Mouse (Mus musculus) embryo, embryonic 10 days (tissue): ENCODE data around the gene Phf1.

Experiments
- DNase-seq: peaks from one replicate; pipeline ENCODE4 v3.0.0-alpha.2; 2015; ENCODE audit warnings: low spot score

Gene Phf1

GRCm38 (mm10) chr17:26933885-26934827 is 1.3 kb downstream of the Phf1 start:
- DNase-seq: no peak

GRCm38 (mm10) chr17:26935027-26935426 is 2.2 kb downstream of the Phf1 start:
- no peak for DNase-seq

GRCm38 (mm10) chr17:26936453-26936852 is 3.6 kb downstream of the Phf1 start:
- DNase-seq: no peak

GRCm38 (mm10) chr17:26936921-26937695 is 4.3 kb downstream of the Phf1 start:
- no peak for DNase-seq

- no peak for DNase-seq
Observed at GRCm38 (mm10) chr17:26937883-26938695, 5.2 kb downstream of the Phf1 start.

- no peak for DNase-seq
Observed at GRCm38 (mm10) chr17:26938731-26939130, 5.9 kb downstream of the Phf1 start.

GRCm38 (mm10) chr17:26939178-26939972 is 6.5 kb downstream of the Phf1 start, which contains the start of gene Cuta:
Cuta (minus strand) TSS chr17:26939569.
- peak; percentile 99 for DNase-seq

GRCm38 (mm10) chr17:26939973-26940300 is 7.1 kb downstream of the Phf1 start:
- DNase-seq: no peak

- DNase-seq: peak; percentile 47
Observed at GRCm38 (mm10) chr17:26941031-26941789, 8.4 kb downstream of the Phf1 start, which contains the start of gene Syngap1. Syngap1 (plus strand) TSS chr17:26941253.

- DNase-seq: no peak
Observed at GRCm38 (mm10) chr17:26941841-26942570, 9.2 kb downstream of the Phf1 start.

- DNase-seq: no peak
Observed at GRCm38 (mm10) chr17:26945824-26946495, 13.1 kb downstream of the Phf1 start.

- peak; percentile 79 for DNase-seq
Observed at GRCm38 (mm10) chr17:26946567-26946966, 13.7 kb downstream of the Phf1 start.

- DNase-seq: no peak
Observed at GRCm38 (mm10) chr17:26947231-26948100, 14.6 kb downstream of the Phf1 start.

- peak; percentile 63 for DNase-seq
Observed at GRCm38 (mm10) chr17:26948316-26949050, 15.6 kb downstream of the Phf1 start.

GRCm38 (mm10) chr17:26949051-26949577 is 16.3 kb downstream of the Phf1 start:
- peak; percentile 67 for DNase-seq

GRCm38 (mm10) chr17:26949866-26950265 is 17.0 kb downstream of the Phf1 start:
- no peak for DNase-seq
